Mouse (Mus musculus) heart, postnatal 4 days (tissue): ENCODE data around the gene Slc33a1. TPM values are rescaled to one million over a fixed set of nuclear protein-coding genes. Genes with fewer than 3 reads are reported as not detected.

Source experiments
- DNase-seq: peaks from one replicate; pipeline ENCODE4 v3.0.0; 2021
- total RNA-seq, 2 experiments: library from RNA; stranded (reverse); gene quantifications; 2 replicates each; pipeline ENCODE4 v1.2.3; 2021

The Slc33a1 gene
- 10 to 100 TPM; 10.1 to 11.6 TPM for total RNA-seq

GRCm38 (mm10) chr3:63964100-63964921 is at the start of gene Slc33a1:
Gene Slc33a1, minus strand, starts transcription at chr3:63964768.
- DNase-seq: peak; percentile 99

DNA sequence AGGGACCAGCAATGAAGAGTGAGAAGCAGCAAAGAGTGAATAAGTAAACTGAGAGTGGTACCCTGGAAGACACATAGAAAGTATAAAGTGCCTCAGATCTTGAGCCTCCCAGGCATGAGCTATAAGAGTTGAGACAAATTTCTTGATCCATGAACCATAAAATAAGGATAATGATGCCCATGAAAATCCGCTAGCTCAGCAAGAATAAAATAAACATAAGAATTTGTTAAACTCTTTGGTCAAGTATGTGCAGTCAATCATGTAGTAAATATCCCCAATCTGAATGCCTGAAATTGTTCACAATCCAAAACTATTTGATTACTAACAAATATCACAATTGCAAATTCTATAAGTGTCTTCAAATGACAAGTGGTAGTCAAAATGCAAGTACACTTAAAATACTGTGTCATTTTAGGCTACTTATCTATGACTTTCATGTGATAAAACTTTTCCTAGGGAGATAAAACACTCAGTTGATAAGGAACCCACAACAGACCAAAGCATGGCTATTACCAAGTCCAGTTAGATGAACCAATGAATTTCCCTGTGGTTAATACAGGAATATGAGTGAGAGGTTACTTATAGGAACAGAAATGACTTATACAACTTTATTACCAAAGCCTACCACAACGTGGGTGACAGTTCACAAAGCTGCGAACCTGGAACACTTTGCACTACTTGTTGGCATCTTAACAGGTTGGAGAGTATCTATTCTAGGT is 24.3 kb upstream of the Slc33a1 start:
- no peak for DNase-seq

DNA sequence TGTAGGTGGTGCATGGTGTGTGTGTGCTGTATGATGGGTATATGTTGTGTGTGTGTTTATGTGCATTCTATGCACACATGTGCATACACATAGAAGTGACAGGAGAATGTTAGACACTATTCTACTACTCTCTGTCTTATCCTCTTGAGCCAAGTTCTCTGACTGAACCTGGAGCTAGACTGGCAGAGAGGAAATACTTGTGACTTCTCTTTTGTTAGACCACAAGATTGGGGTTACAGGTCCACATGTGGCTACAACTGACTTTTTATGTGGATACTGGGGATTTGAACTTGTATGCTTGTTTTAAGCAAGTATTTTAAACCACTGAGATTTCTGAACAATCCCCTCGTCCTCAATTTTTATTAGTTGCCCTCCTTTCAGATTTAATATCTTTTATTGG is 22.1 kb upstream of the Slc33a1 start:
- no peak for DNase-seq

DNA sequence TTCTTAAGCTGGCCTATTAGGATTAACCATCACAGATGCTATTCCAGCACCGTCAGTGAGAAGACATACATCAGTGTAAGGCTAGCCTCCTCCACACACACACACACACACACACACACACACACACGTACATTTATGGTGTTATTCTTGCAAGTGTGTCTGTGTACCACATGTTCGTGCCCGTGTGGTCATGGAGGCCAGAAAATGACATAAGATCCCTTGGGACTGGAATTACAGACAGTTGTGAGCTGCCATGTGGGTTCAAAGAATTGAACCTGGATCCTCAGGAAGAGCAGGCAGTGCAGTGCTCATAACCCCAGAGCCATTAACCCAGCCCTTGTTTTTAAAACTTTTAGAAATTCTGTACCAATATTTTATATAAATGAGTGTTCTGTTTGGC is 13.3 kb upstream of the Slc33a1 start:
- DNase-seq: no peak

GRCm38 (mm10) chr3:63975955-63976908 is 11.7 kb upstream of the Slc33a1 start, which contains the start of gene Gmps:
Gene Gmps, plus strand, starts transcription at chr3:63976106.
- peak; percentile 94 for DNase-seq

DNA sequence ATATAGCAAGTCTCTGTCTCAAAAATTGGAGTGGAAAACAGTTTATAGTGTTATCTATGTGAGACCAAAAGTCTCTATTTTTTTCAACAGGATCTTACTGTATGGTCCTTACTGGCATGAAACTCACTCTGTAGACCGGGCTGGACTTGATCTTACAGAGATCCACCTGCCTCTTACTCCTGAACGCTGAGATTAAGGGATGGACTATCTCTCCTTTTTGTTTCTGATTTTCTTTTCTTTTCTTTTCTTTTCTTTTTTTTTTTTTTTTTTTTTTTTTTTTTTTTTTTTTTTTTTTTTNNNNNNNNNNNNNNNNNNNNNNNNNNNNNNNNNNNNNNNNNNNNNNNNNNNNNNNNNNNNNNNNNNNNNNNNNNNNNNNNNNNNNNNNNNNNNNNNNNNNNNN is 1.4 kb upstream of the Slc33a1 start:
- no peak for DNase-seq

- DNase-seq: no peak
Measured at GRCm38 (mm10) chr3:63964922-63965249, 318 bp upstream of the Slc33a1 start.

GRCm38 (mm10) chr3:63963421-63964099 is 1.0 kb downstream of the Slc33a1 start:
- peak; percentile 8 for DNase-seq

DNA sequence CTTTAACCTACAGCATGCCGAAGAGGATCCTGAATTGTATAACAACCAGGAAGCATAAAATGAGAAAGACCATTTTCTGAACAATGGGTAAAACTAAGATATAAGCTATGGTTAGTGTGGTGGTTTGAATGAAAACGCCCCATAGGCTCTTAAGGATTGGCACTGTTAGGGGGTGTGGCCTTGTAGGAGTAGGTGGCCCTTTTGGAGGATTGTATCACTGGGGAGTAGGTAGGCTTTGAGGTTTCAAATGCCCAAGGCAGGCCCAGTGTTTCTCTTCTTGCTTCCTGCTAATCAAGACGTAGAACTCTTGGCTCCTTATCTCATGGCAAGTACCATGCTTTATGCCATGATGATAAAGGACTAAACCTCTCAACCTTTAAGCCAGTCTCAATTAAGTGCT is 14.7 kb downstream of the Slc33a1 start:
- DNase-seq: no peak

DNA sequence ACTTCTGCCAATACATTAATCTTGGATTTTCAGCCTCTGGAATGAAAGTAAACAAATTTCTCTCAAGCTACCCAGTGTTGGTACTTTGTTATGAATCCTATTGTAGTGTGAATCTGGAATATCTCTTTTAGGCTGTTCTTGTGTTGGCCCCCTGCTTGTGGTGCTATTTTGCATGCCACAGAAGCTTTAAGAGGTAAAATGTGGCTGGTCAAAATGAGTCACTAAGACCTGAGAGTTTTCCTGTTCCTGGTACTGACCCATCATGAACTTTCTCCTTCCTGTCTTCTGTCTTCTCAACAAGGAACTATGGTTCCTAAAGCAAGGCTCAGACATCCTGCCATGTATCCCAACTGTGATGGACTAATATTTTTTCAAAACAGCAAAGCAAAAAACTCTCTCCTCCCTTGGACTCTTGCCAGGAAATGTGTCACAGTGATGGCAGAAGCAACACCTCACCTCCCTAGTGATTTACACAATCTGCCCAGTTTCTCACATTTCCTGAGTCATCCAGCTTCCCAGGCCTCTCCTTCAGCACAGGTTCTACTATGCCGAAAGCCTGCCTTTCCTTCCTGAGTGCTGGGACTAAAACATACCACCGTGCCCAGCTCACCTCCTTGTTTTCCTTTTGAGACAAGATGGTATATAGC is 23.2 kb downstream of the Slc33a1 start:
- no peak for DNase-seq

DNA sequence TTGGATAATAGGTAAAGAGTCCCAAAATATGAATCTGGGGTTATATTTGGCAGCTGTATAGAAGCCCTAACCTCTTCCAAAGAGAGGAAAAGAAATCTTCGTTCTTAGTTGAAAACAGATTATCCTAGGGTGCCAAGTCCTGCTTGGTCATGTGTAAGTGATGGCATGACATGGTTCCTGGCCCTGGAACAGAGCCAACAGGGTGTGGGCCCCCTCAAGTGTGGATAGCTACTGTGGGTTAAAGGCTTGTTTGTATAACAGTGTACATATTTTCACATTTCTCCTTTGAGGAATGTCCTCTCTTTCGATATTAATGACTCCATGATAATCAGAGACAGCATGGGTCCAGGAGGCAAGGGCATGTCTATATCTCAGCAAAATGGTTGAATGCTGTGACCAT is 25.6 kb downstream of the Slc33a1 start:
- no peak for DNase-seq

GRCm38 (mm10) chr3:63928878-63929859 is 35.4 kb downstream of the Slc33a1 start, which contains the start of gene E130311K13Rik:
Gene E130311K13Rik, minus strand, starts transcription at chr3:63929472.
- DNase-seq: peak; percentile 94

- peak; percentile 14 for DNase-seq
Measured at GRCm38 (mm10) chr3:63919634-63920033, 44.9 kb downstream of the Slc33a1 start.

- DNase-seq: no peak
Measured at GRCm38 (mm10) chr3:63910301-63910700, 54.3 kb downstream of the Slc33a1 start.

- peak; percentile 5 for DNase-seq
Measured at GRCm38 (mm10) chr3:63905241-63905640, 59.3 kb downstream of the Slc33a1 start.

- DNase-seq: no peak
Measured at GRCm38 (mm10) chr3:63904157-63904556, 60.4 kb downstream of the Slc33a1 start.

DNA sequence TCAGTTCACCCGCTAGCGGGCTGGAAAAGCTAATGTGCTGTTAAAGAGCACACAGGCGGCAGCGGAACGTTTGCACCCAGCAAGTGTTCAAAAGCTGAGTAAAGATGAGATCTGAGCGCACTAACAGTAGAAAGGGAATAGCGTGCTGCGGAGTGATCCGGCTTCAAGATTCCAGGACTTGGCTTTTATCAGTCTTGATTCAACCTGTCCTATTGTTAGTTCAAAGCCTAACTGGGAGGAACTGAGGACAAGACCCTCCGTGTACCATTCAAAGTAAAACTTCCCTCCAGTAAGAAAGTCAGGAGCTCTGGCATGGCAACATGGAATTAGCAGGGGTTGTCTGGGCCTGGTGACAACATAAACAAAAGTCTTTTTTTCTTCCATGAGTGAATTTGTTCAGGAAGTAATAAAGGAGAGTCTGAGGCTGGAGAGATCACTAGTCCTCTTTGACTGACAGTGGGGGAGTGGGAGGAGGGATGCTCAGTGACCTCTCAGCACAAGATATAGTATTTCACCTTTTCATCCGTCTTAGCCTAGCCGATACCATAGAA is 64.5 kb downstream of the Slc33a1 start:
- DNase-seq: no peak

- DNase-seq: peak; percentile 55
Measured at GRCm38 (mm10) chr3:63899309-63899695, 65.3 kb downstream of the Slc33a1 start, which contains the start of gene Plch1. Gene Plch1, minus strand, starts transcription at chr3:63899472.

- peak; percentile 73 for DNase-seq
Measured at GRCm38 (mm10) chr3:63898581-63899308, 65.8 kb downstream of the Slc33a1 start.
